Mouse (Mus musculus) midbrain, embryonic 10.5 days (tissue): ENCODE results near the gene Hist1h3g. TPM values are rescaled to one million over a fixed set of nuclear protein-coding genes. Genes with fewer than 3 reads are reported as not detected.
"Not testable (repeated sequence)": the region's sequence is repeated elsewhere in the genome, so short reads cannot be mapped to it uniquely, and the experiment has no call there.

Experiments used
- DNase-seq: peaks from one replicate; pipeline ENCODE4 v3.0.0-alpha.2; 2017; ENCODE audit warnings: low spot score
- H3K27ac ChIP-seq: fragments of 300-500 bp; sonication (generic); replicated peaks from 2 replicates; pipeline ENCODE4 v1.5.1; 2016; ENCODE audit warnings: mild to moderate bottlenecking
- H3K27me3 ChIP-seq: fragments of 300-500 bp; sonication (generic); 2 replicates; pipeline ENCODE4 v1.6.1; 2016; ENCODE audit warnings: low read depth, mild to moderate bottlenecking; ENCODE audit not compliant: poor library complexity, severe bottlenecking
- H3K36me3 ChIP-seq: fragments of 300-500 bp; sonication (generic); 2 replicates; pipeline ENCODE4 v1.6.1; 2016; ENCODE audit warnings: mild to moderate bottlenecking, moderate library complexity
- H3K4me1 ChIP-seq: fragments of 300-500 bp; sonication (generic); 2 replicates; pipeline ENCODE4 v1.6.1; 2016
- H3K4me3 ChIP-seq: fragments of 300-500 bp; sonication (generic); 2 replicates; pipeline ENCODE4 v1.5.1; 2016; ENCODE audit warnings: mild to moderate bottlenecking, moderate library complexity
- H3K9me3 ChIP-seq: fragments of 300-500 bp; sonication (generic); replicated peaks from 2 replicates; pipeline ENCODE4 v1.6.1; 2016; ENCODE audit warnings: mild to moderate bottlenecking
- WGBS: fragments of 180-500 bp; shearing (Covaris S2); methylation state at CpG from one replicate; pipeline ENCODE4 v1.1.7; 2016; 5-methylcytosine and 5-hydroxymethylcytosine counted together
- polyA plus RNA-seq: library from polyadenylated mRNA; unstranded; fragments of >200 nt; fragmentation: Nextera tagmentation; extraction: Ambion mirVana; gene quantifications from 2 replicates; pipeline ENCODE4 v1.2.1, GENCODE M21; 2016

Gene Hist1h3g
- polyA plus RNA-seq, 1 experiment from 2014 or later, result 5.5 TPM

- Histone ChIP-seq H3K4me3 (peak overlapping the region; percentile 75; the same call in 1 of the 2 replicates), H3K36me3 (no peaks in the 10 kb centered on the region), H3K27me3 (no peaks in the 10 kb centered on the region), H3K4me1 (peaks cover 33% of the 10 kb centered on the region), H3K27ac (peak overlapping the region; percentile 98), H3K9me3 (no peaks in the 10 kb centered on the region)
- DNase-seq, result no peak
- 67% methylated on average over 3 of the region's 3 CpGs for WGBS
Observed at GRCm38 (mm10) chr13:23556906-23557305, 21.7 kb downstream of the Hist1h3g start.

- H3K36me3 ChIP-seq, H3K27me3 ChIP-seq, DNase-seq, H3K9me3 ChIP-seq: not testable (repeated sequence)
- Histone ChIP-seq H3K4me3 (peak overlapping the region; percentile 30; the same call in 1 of the 2 replicates), H3K27ac (peak overlapping the region; percentile 73), H3K4me1 (peaks cover 11% of the 10 kb centered on the region)
- WGBS, result 22% methylated on average over 2 of the region's 2 CpGs
Observed at GRCm38 (mm10) chr13:23560699-23561098, 25.5 kb downstream of the Hist1h3g start.

GRCm38 (mm10) chr13:23561531-23561882, 26.3 kb downstream of the Hist1h3g start:
- 0% methylated on average over 2 of the region's 5 CpGs for WGBS
- H3K9me3 ChIP-seq, H3K27me3 ChIP-seq, H3K4me1 ChIP-seq, DNase-seq, H3K36me3 ChIP-seq: not testable (repeated sequence)
- H3K4me3 ChIP-seq, result peak overlapping the region; percentile 52
- H3K27ac ChIP-seq, result peak overlapping the region; percentile 97

GRCm38 (mm10) chr13:23561883-23562659, 26.8 kb downstream of the Hist1h3g start, which contains the start of gene Hist1h3e:
Gene Hist1h3e, minus strand, starts transcription at chr13:23562369.
- under 1% methylated on average over 62 of the region's 67 CpGs for WGBS
- H3K36me3 ChIP-seq, H3K4me1 ChIP-seq, H3K27me3 ChIP-seq, H3K9me3 ChIP-seq: not testable (repeated sequence)
- Histone ChIP-seq H3K27ac (peak within 1 kb of the TSS; percentile 97), H3K4me3 (peak within 1 kb of the TSS; percentile 52)
- DNase-seq, result peak; percentile 94

GRCm38 (mm10) chr13:23562699-23563462, 27.7 kb downstream of the Hist1h3g start:
- Histone ChIP-seq H3K36me3 (no peaks in the 10 kb centered on the region), H3K27ac (peak overlapping the region; percentile 97), H3K4me3 (peak overlapping the region; percentile 52), H3K9me3 (no peaks in the 10 kb centered on the region), H3K27me3 (no peaks in the 10 kb centered on the region), H3K4me1 (peaks cover 3% of the 10 kb centered on the region)
- whole genome bisulfite sequencing, result 4% methylated on average over 18 of the region's 18 CpGs
- DNase-seq, result peak; percentile 49

GRCm38 (mm10) chr13:23564482-23564881, 29.3 kb downstream of the Hist1h3g start:
- Histone ChIP-seq H3K9me3 (no peaks in the 10 kb centered on the region), H3K27me3 (no peaks in the 10 kb centered on the region), H3K27ac (peak overlapping the region; percentile 97), H3K4me3 (no peak overlapping the region), H3K36me3 (no peaks in the 10 kb centered on the region), H3K4me1 (peaks cover 4% of the 10 kb centered on the region)
- DNase-seq, result no peak
- WGBS, result 92% methylated on average over 2 of the region's 2 CpGs

- not testable (repeated sequence) for H3K27me3 ChIP-seq, H3K36me3 ChIP-seq, DNase-seq, H3K9me3 ChIP-seq
- 2% methylated on average over 28 of the region's 41 CpGs for WGBS
- Histone ChIP-seq H3K4me3 (peak overlapping the region; percentile 57), H3K27ac (peak overlapping the region; percentile 97), H3K4me1 (peaks cover 29% of the 10 kb centered on the region)
Observed at GRCm38 (mm10) chr13:23570261-23571021, 35.2 kb downstream of the Hist1h3g start.

- Histone ChIP-seq H3K4me1 (peaks cover 31% of the 10 kb centered on the region), H3K36me3 (no peaks in the 10 kb centered on the region), H3K4me3 (peak within 1 kb of the TSS; percentile 57), H3K9me3 (no peaks in the 10 kb centered on the region), H3K27ac (peak within 1 kb of the TSS; percentile 97), H3K27me3 (no peaks in the 10 kb centered on the region)
- DNase-seq, result peak; percentile 75
- under 1% methylated on average over 18 of the region's 18 CpGs for WGBS
Observed at GRCm38 (mm10) chr13:23571022-23571503, 35.8 kb downstream of the Hist1h3g start, which contains the start of the genes Hist1h2ae and Hist1h2bg. Gene Hist1h2ae, minus strand, starts transcription at chr13:23571220. Gene Hist1h2bg, plus strand, starts transcription at chr13:23571396.

- not testable (repeated sequence) for H3K36me3 ChIP-seq, H3K27me3 ChIP-seq, DNase-seq, H3K9me3 ChIP-seq
- H3K4me1 ChIP-seq, result peaks cover 37% of the 10 kb centered on the region
- H3K27ac ChIP-seq, result peak overlapping the region; percentile 97
- H3K4me3 ChIP-seq, result peak overlapping the region; percentile 57
- WGBS, result under 1% methylated on average over 14 of the region's 34 CpGs
Observed at GRCm38 (mm10) chr13:23571504-23572217, 36.4 kb downstream of the Hist1h3g start.

- 33% methylated on average over 2 of the region's 2 CpGs for WGBS
- Histone ChIP-seq H3K36me3 (no peaks in the 10 kb centered on the region), H3K4me1 (peaks cover 44% of the 10 kb centered on the region), H3K9me3 (no peaks in the 10 kb centered on the region), H3K27ac (peak overlapping the region; percentile 97), H3K4me3 (peak overlapping the region; percentile 57), H3K27me3 (no peaks in the 10 kb centered on the region)
- DNase-seq, result no peak
Observed at GRCm38 (mm10) chr13:23572218-23573033, 37.2 kb downstream of the Hist1h3g start.
